Mouse (Mus musculus): Measurements from ENCODE around the gene Eps8l1.
"Not testable (repeated sequence)": the region's sequence is repeated elsewhere in the genome, so short reads cannot be mapped to it uniquely, and the experiment has no call there.

The Eps8l1 gene

GRCm38 (mm10) chr7:4511489-4512224, 51.2 kb downstream of the Eps8l1 start:
- no peak for DNase-seq

- DNase-seq, result no peak
These were observed 52.8 kb downstream of the Eps8l1 start for GRCm38 (mm10) chr7:4513236-4513635.

- DNase-seq, result no peak
These were observed 53.6 kb downstream of the Eps8l1 start for GRCm38 (mm10) chr7:4513829-4514712.

GRCm38 (mm10) chr7:4515853-4516252, 55.4 kb downstream of the Eps8l1 start:
- no peak for DNase-seq

GRCm38 (mm10) chr7:4516332-4517050, 56.0 kb downstream of the Eps8l1 start, which contains the start of gene Tnnt1:
TSS of gene Tnnt1 (minus strand) at chr7:4516382.
- no peak for DNase-seq

- no peak for DNase-seq
These were observed 58.0 kb downstream of the Eps8l1 start for GRCm38 (mm10) chr7:4518487-4518886.

- DNase-seq, result no peak
These were observed 60.9 kb downstream of the Eps8l1 start for GRCm38 (mm10) chr7:4521231-4522003.

- DNase-seq, result no peak
These were observed 61.8 kb downstream of the Eps8l1 start for GRCm38 (mm10) chr7:4522292-4522691.

GRCm38 (mm10) chr7:4523205-4524130, 63.0 kb downstream of the Eps8l1 start:
- no peak for DNase-seq

GRCm38 (mm10) chr7:4524212-4524922, 63.9 kb downstream of the Eps8l1 start, which contains the start of gene Tnni3:
TSS of gene Tnni3 (minus strand) at chr7:4524229.
- DNase-seq, result not testable (repeated sequence)

- DNase-seq, result peak; percentile 72
These were observed 66.1 kb downstream of the Eps8l1 start for GRCm38 (mm10) chr7:4526341-4527301.

GRCm38 (mm10) chr7:4527302-4527689, 66.8 kb downstream of the Eps8l1 start:
- DNase-seq, result no peak
